Comparison of ENCODE assay signal across 8 mouse cellular contexts in the genomic region with DNA sequence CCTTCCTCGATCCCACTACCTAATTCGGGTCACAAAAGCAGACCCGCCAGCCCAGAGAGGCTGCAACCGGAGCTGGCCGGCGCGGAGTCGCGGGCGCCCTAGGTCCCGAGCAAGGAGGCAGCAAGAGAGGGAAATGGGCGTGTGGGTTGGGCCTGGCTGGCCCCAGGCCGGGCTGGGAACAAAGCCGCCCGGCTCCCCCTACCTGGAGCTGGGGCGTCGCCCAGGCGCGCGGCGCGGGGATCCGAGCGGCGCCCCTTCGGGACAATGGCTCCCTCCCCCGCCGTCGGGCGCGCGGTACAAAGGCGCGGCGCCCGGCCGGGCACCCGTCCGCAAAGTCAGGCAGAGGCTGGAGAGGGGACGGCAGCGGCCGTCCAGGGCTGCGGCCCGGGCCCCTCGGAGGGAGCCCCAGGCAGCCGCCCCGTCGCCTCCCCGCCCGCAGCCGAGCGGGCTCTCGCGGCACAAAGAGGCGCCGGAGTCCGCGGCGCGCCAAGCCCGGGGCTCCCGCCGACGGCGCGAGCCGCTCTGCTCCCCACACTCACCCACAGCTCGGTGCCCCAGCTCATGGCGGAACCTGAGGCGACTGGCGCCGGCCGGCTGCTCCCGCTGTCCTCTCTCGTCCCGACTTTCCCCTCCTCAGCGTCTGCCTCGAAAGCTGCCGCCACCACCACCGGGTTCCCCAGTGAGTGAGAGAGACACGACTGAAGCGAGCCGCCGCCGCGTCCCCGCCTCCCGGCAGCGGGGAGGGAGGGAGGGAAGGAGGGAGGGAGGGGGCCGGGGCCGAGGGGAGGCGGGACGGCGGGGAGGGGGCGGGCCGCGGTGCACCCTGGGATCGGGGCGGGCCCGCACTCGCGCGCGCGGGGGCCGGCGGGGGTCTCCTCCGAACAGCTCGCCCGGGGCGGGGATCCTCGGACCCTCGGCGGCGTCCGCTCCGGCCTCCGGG. TPM values are rescaled to one million over a fixed set of nuclear protein-coding genes. Genes with fewer than 3 reads are reported as not detected.
DNase-seq lines count a peak whose midpoint lies in the region; ATAC-seq and TF ChIP-seq lines count a peak whose summit lies in the region.

A gene (minus strand): TSS at position 725 of the 940 bp plus-strand sequence.

- H3K4me2 ChIP-seq in hindbrain, embryonic 16.5 days (ENCODE audit: low read length): peak within 1 kb of the TSS; percentile 84

- H3K9me3 ChIP-seq in hindbrain, embryonic 16.5 days (ENCODE audit: control insufficient read depth, low read length): no peaks in the 10 kb centered on the region

- H3K27me3 ChIP-seq in hindbrain, embryonic 16.5 days (replicated peaks; ENCODE audit: control insufficient read depth, insufficient read depth, low read length): no peaks in the 10 kb centered on the region

- DNase-seq in Muller cell, postnatal 12 days (ENCODE audit: inconsistent ontology term): peak; percentile 91
- DNase-seq in cerebellum, postnatal 14 days: peak; percentile 76 to 80
- peak; percentile 59 to 78 for DNase-seq in frontal cortex, postnatal 36 days (ENCODE audit: low spot score in 2 of 2)
- DNase-seq in left cerebral cortex, adult 2 months (ENCODE audit: extremely low spot score in 1 of 2, low spot score in 2 of 2): peak; percentile 79
- peak; percentile 88 to 92 for DNase-seq in right cerebral cortex, postnatal 10 days (ENCODE audit: low spot score in 2 of 2)
- DNase-seq in natural killer cell, adult 2 months (ENCODE audit: low spot score in 2 of 2): no peak

- ATAC-seq in hindbrain, embryonic 16.5 days: peak; percentile 85

- peaks cover 44% of the 10 kb centered on the region for H3K79me2 ChIP-seq in macrophage (ENCODE audit: inconsistent target)

- H3K27ac ChIP-seq in hindbrain, embryonic 16.5 days (ENCODE audit: low read depth, low read length): peak within 1 kb of the TSS; percentile 96
- H3K27ac ChIP-seq in left cerebral cortex, adult 2 months: peak within 1 kb of the TSS; percentile 93
- no peak within 1 kb of the TSS for H3K27ac ChIP-seq in macrophage

- H3K36me3 ChIP-seq in hindbrain, embryonic 16.5 days (ENCODE audit: control insufficient read depth, insufficient read depth, low read length): no peaks in the 10 kb centered on the region
- H3K36me3 ChIP-seq in macrophage (ENCODE audit: inconsistent target): no peaks in the 10 kb centered on the region

- no peak for TF ChIP-seq CTCF in left cerebral cortex, adult 2 months (IDR thresholded peaks at IDR 0.05)

- peaks cover 20% of the 10 kb centered on the region for H3K4me1 ChIP-seq in hindbrain, embryonic 16.5 days (ENCODE audit: control insufficient read depth, insufficient read depth, low read depth, low read length)

- peak within 1 kb of the TSS; percentile 100 for H3K9ac ChIP-seq in hindbrain, embryonic 16.5 days (ENCODE audit: low read depth, low read length)

- intact Hi-C loops in left cerebral cortex, adult 2 months (cut with DNase I): loop anchor here (1.0 to 5.0 kb wide), 4 partner anchors 52 to 326 kb away; no protein-coding TSS in a partner anchor

- H3K4me3 ChIP-seq in hindbrain, embryonic 16.5 days (ENCODE audit: low read length): peak within 1 kb of the TSS; percentile 97
- H3K4me3 ChIP-seq in left cerebral cortex, adult 2 months: peak within 1 kb of the TSS; percentile 87
- peak within 1 kb of the TSS; percentile 53 for H3K4me3 ChIP-seq in macrophage (ENCODE audit: inconsistent target)

- 0% methylated on average over 72 of the region's 118 CpGs for WGBS in hindbrain, embryonic 16.5 days
- under 1% methylated on average over 91 of the region's 118 CpGs for WGBS in macrophage (ENCODE audit: missing documents)

RNA-seq across cellular contexts. Expression of the gene that starts here (rescaled TPM):
- 168 and 182 TPM in 2 replicates for polyA plus RNA-seq in hindbrain, embryonic 16.5 days (2015; fragmentation: Nextera tagmentation; extraction: Ambion mirVana)
- total RNA-seq in left cerebral cortex, adult 2 months (2021): 100 to 1,000 TPM; 108 TPM
- total RNA-seq in macrophage (2018; cell fraction: chromatin; rRNA removed): 100 to 1,000 TPM in 12 of 26 experiments, 10 to 100 TPM in 14; 15.8 to 857 (median 83.1) TPM
- 100 to 1,000 TPM in 2 of 26 experiments, 10 to 100 TPM in 15, 1 to 10 TPM in 9; 6.9 to 147 (median 31.3) TPM for total RNA-seq in macrophage (2018; cell fraction: cytosol; rRNA removed)
- total RNA-seq in macrophage (2018; cell fraction: nucleus; rRNA removed): 100 to 1,000 TPM in 11 of 26 experiments, 10 to 100 TPM in 15; 17.1 to 835 (median 90.7) TPM
- 7.9 to 12.5 TPM (median 11.0 TPM) in 3 replicates for polyA plus RNA-seq in macrophage (2018)

Comparison
In these comparisons a context has a peak if more than half of its experiments do, and no peak if none do; other contexts are left out.
1. RNA of the gene that starts here (polyA plus RNA-seq): 168 to 182 TPM in hindbrain, embryonic 16.5 days; 7.9 to 12.5 TPM in macrophage; every median in the first group is over 10 times any median in the second.
2. DNase-seq: peak in Muller cell, postnatal 12 days (single experiment), cerebellum, postnatal 14 days (2 of 2), frontal cortex, postnatal 36 days (2 of 2), left cerebral cortex, adult 2 months (2 of 2) and right cerebral cortex, postnatal 10 days (2 of 2); none in natural killer cell, adult 2 months (0 of 2).
3. Peak in every context shown above with its lines, with median percentiles within 50 percentile points of each other: H3K4me3 ChIP-seq.